Mouse (Mus musculus) liver, postnatal 0 days (tissue): ENCODE results near the gene Vwa7. TPM values are rescaled to one million over a fixed set of nuclear protein-coding genes. Genes with fewer than 3 reads are reported as not detected.
A peak's percentile ranks its signal among the peaks of the same experiment; 100 is the strongest.

Experiments
- ATAC-seq: fragments of 200-750 bp; cut with Nextera tagmentation; 2 replicates; pipeline ENCODE4 v1.8.0; 2017; ENCODE audit warnings: mild to moderate bottlenecking, moderate library complexity
- DNase-seq: peaks from one replicate; pipeline ENCODE4 v3.0.0-alpha.2; 2016
- H3K27ac ChIP-seq: fragments of 300-500 bp; sonication (generic); 2 replicates; pipeline ENCODE4 v1.5.1; 2014; ENCODE audit warnings: antibody characterized with exemption, moderate library complexity, mild to moderate bottlenecking, low read depth
- H3K27me3 ChIP-seq: fragments of 300-500 bp; sonication (generic); 2 replicates; pipeline ENCODE4 v1.6.1; 2014; ENCODE audit warnings: low read length, control low read depth, mixed read lengths; ENCODE audit not compliant: insufficient read depth
- H3K36me3 ChIP-seq: fragments of 300-500 bp; sonication (generic); replicated peaks from 2 replicates; pipeline ENCODE4 v1.6.1; 2014; ENCODE audit warnings: mild to moderate bottlenecking, control low read depth, low read length, moderate library complexity, mixed read lengths; ENCODE audit not compliant: insufficient read depth
- H3K4me1 ChIP-seq: fragments of 300-500 bp; sonication (generic); 2 replicates; pipeline ENCODE4 v1.6.1; 2014; ENCODE audit warnings: antibody characterized with exemption, mild to moderate bottlenecking, control low read depth; ENCODE audit not compliant: insufficient read depth
- H3K4me2 ChIP-seq: fragments of 300-500 bp; sonication (generic); 2 replicates; pipeline ENCODE4 v1.6.1; 2014; ENCODE audit warnings: low read depth, mild to moderate bottlenecking, low read length, moderate library complexity, mixed read lengths
- H3K4me3 ChIP-seq: fragments of 300-500 bp; sonication (generic); 2 replicates; pipeline ENCODE4 v1.5.1; 2014; ENCODE audit warnings: low read depth, low read length
- H3K9ac ChIP-seq: fragments of 300-500 bp; sonication (generic); replicated peaks from 2 replicates; pipeline ENCODE4 v1.6.1; 2014; ENCODE audit warnings: mild to moderate bottlenecking, moderate library complexity
- H3K9me3 ChIP-seq: fragments of 300-500 bp; sonication (generic); 2 replicates; pipeline ENCODE4 v1.6.1; 2016; ENCODE audit warnings: mild to moderate bottlenecking, control low read depth, low read length, mixed read lengths
- CTCF ChIP-seq: sonication (generic); IDR thresholded peaks from 2 replicates; pipeline ENCODE4 v1.5.1; 2016; ENCODE audit warnings: antibody characterized with exemption, low read depth
- EP300 ChIP-seq: IDR thresholded peaks from 2 replicates; pipeline ENCODE4 v1.6.1; 2016; ENCODE audit warnings: antibody characterized with exemption, low read depth, mild to moderate bottlenecking
- WGBS: fragments of 180-500 bp; shearing (Covaris S2); extraction: QIAGEN DNeasy Blood & Tissue Kit; methylation state at CpG from one replicate; pipeline ENCODE4 v1.1.7; 2014; ENCODE audit not compliant: insufficient replicate concordance; 5-methylcytosine and 5-hydroxymethylcytosine counted together
- polyA plus RNA-seq: library from polyadenylated mRNA; unstranded; fragments of >200 nt; fragmentation: Nextera tagmentation; extraction: Ambion mirVana; gene quantifications from 2 replicates; pipeline ENCODE4 v1.2.1, GENCODE M21; 2015

The Vwa7 gene
- polyA plus RNA-seq, 1 experiment from 2014 or later: 0.12 TPM

- Histone ChIP-seq H3K9me3 (no peaks in the 10 kb centered on the region), H3K4me3 (no peak overlapping the region), H3K4me1 (peaks cover 12% of the 10 kb centered on the region), H3K4me2 (no peak overlapping the region), H3K27me3 (0 out of 2 replicates have a peak, but pooled peaks cover under 1% of the 10 kb centered on the region), H3K9ac (no peak overlapping the region), H3K36me3 (peaks cover 34% of the 10 kb centered on the region), H3K27ac (no peak overlapping the region)
- 73% methylated on average over 3 of the region's 3 CpGs for WGBS
- no peak for ATAC-seq
- peak; percentile 11 for DNase-seq
- no peak for TF ChIP-seq CTCF
- TF ChIP-seq EP300: no peak
Measured at GRCm38 (mm10) chr17:35018171-35018570, 1.8 kb downstream of the Vwa7 start.

- TF ChIP-seq EP300: no peak
- Histone ChIP-seq H3K9me3 (no peaks in the 10 kb centered on the region), H3K9ac (no peak overlapping the region), H3K4me1 (peaks cover 25% of the 10 kb centered on the region), H3K27ac (no peak overlapping the region), H3K4me3 (no peak overlapping the region), H3K36me3 (peaks cover 17% of the 10 kb centered on the region), H3K27me3 (0 out of 2 replicates have a peak, but pooled peaks cover 3% of the 10 kb centered on the region), H3K4me2 (no peak overlapping the region)
- no peak for ATAC-seq
- 81% methylated on average over 11 of the region's 11 CpGs for WGBS
- peak; percentile 13 for DNase-seq
Measured at GRCm38 (mm10) chr17:35019894-35020293, 3.5 kb downstream of the Vwa7 start.

DNA sequence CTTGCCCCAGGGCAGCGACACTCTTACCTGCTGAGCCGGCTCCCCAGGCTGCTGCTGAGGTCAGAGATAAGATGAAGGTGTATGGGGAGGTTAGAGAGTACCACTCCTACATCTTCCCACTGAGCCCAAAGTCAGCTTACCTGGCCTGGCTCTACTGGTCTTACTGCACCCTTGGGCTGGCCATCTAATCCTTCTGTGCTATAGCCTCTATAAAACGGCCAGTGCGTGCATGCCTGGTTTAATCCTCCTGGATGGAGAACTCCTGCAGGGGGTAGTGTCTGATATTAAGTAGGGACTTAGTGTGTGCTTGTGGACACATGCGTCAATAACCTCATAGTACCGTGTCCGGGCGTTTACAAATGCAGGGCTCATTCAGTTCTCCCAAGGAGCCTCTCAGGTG lies 4.2 kb downstream of the Vwa7 start:
- H3K4me3 ChIP-seq: no peak overlapping the region
- no peak overlapping the region for H3K4me2 ChIP-seq
- peaks cover 25% of the 10 kb centered on the region for H3K4me1 ChIP-seq
- H3K9me3 ChIP-seq: no peaks in the 10 kb centered on the region
- 87% methylated on average over 8 of the region's 8 CpGs for WGBS
- DNase-seq: peak; percentile 13
- no peak overlapping the region for H3K9ac ChIP-seq
- H3K36me3 ChIP-seq: peaks cover 10% of the 10 kb centered on the region
- no peak for TF ChIP-seq CTCF
- no peak for TF ChIP-seq EP300
- ATAC-seq: no peak
- H3K27ac ChIP-seq: no peak overlapping the region
- H3K27me3 ChIP-seq: 0 out of 2 replicates have a peak, but pooled peaks cover 3% of the 10 kb centered on the region

DNA sequence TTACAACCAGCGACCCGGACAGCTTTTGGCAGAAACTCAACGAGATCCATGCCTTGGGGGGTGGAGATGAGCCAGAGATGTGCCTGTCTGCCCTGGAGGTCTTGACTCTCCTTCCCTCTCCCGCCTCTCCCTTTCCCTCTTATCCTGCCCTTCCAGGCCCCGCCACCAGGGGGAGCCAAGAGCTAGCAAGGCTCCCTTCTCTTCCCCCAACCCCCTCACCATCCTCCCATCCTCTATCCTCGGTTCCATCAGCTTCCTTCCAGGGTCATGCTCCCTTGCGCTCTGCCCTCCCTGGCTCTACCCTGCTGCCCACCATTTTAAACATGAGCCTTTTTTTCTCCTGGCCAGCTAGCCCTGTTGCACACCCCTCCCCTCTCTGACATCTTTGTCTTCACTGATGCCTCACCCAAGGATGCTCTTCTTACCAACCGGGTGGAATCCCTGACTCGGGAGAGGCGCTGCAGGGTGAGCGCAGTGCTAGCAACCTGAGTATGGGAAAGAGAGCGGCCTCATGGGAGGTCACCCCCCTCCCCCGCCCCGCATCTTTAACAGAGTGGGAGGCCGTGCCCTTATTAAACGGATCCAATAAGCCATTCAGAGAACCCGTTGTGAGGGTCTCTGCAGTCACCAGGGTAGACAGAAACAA lies 4.9 kb downstream of the Vwa7 start:
- ATAC-seq: peak; percentile 20
- 15% methylated on average over 17 of the region's 17 CpGs for WGBS
- Histone ChIP-seq H3K4me3 (no peak overlapping the region), H3K9me3 (no peaks in the 10 kb centered on the region), H3K27ac (peak overlapping the region; percentile 53), H3K4me2 (peak overlapping the region; percentile 43), H3K4me1 (peaks cover 25% of the 10 kb centered on the region), H3K9ac (no peak overlapping the region; the same call in 1 of the 2 replicates), H3K36me3 (peaks cover 3% of the 10 kb centered on the region; the same call in 1 of the 2 replicates), H3K27me3 (0 out of 2 replicates have a peak, but pooled peaks cover 3% of the 10 kb centered on the region)
- TF ChIP-seq CTCF (peak; percentile 99), EP300 (no peak)
- DNase-seq: peak; percentile 91

DNA sequence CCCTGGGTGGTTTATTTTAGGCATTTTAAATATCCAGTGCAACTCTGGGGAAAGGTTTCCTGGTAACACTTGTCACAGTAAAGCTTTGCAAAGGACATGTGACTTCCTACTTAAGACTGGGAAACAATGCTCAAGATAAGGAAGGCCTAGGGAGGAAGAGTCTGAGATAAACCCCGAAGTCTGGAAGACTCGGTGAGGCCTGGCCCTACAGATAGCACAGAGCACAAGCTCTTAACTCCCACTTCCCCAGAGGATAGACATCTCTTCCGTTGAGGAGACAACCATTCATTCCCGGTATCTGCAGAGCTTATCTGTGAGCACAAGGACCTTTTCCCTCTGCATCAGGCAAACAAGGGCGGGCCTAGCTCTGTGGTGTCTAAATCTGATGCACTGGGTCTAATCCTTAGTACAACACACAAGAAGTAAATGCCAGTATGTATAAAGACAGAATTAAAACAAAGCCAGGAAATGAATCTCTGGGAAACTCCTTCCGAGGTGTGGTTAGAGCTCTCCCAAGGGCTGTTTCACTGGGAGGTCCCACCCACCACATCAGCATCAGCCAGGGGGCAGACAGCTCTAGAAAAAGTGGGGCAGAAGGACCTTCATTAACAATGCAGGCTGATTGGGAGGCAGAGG lies 5.6 kb downstream of the Vwa7 start:
- peak; percentile 36 for DNase-seq
- Histone ChIP-seq H3K9me3 (no peaks in the 10 kb centered on the region), H3K4me3 (no peak overlapping the region), H3K4me1 (peaks cover 25% of the 10 kb centered on the region), H3K9ac (no peak overlapping the region; the same call in 1 of the 2 replicates), H3K27ac (peak overlapping the region; percentile 53), H3K4me2 (peak overlapping the region; percentile 43), H3K27me3 (0 out of 2 replicates have a peak, but pooled peaks cover 3% of the 10 kb centered on the region), H3K36me3 (no peaks in the 10 kb centered on the region)
- ATAC-seq: peak; percentile 78
- TF ChIP-seq EP300 (peak; percentile 94), CTCF (no peak)
- 24% methylated on average over 6 of the region's 6 CpGs for WGBS

DNA sequence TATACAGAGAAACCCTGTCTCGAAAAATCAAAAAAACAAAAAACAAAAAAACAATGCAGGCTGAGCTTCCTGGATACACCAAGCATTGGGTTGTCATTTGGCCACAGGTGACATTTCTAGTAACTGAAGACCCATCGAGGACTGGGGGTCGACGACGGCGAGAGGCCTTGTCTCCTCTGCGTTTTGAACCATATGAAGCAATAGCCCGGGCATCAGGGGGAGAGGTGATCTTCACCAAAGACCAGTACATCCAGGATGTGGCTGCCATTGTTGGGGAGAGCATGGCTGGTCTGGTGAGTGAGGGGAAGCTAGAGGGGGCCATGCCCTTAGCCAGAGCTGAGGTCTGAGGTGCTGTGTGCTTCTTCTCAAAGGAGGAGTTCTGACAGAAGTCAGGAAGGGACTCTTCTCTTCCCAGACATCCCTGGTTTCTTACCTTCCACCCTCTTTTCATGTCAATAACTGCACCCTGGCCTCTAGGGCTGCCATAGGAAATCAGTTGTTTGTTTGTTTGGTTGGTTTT lies 6.2 kb downstream of the Vwa7 start:
- Histone ChIP-seq H3K27me3 (0 out of 2 replicates have a peak, but pooled peaks cover 3% of the 10 kb centered on the region), H3K27ac (peak overlapping the region; percentile 53; the same call in 1 of the 2 replicates), H3K4me1 (peaks cover 25% of the 10 kb centered on the region), H3K4me3 (no peak overlapping the region), H3K9ac (no peak overlapping the region), H3K4me2 (no peak overlapping the region), H3K36me3 (no peaks in the 10 kb centered on the region), H3K9me3 (no peaks in the 10 kb centered on the region)
- ATAC-seq (no peak), DNase-seq (peak; percentile 12)
- no peak for TF ChIP-seq EP300
- no peak for TF ChIP-seq CTCF
- 83% methylated on average over 8 of the region's 8 CpGs for WGBS
